Mouse (Mus musculus) gastrocnemius, postnatal 4 days (tissue): ENCODE data around the gene Ndufv3. TPM values are rescaled to one million over a fixed set of nuclear protein-coding genes. Genes with fewer than 3 reads are reported as not detected.
"Not testable (repeated sequence)": the region's sequence is repeated elsewhere in the genome, so short reads cannot be mapped to it uniquely, and the experiment has no call there.

ENCODE experiments used
- DNase-seq, 2 experiments: peaks; one replicate each; pipeline ENCODE4 v3.0.0; 2021 to 2022; ENCODE audit warnings: low spot score in 2 of 2, mixed read lengths in 2 of 2
- total RNA-seq, 2 experiments: library from RNA; stranded (reverse); gene quantifications; 2 replicates each; pipeline ENCODE4 v1.2.3; 2021

Gene Ndufv3
- total RNA-seq, 2 experiments from 2014 or later, result 385 to 388 TPM

- no peak for DNase-seq
These were observed 9.0 kb upstream of the Ndufv3 start for GRCm38 (mm10) chr17:31510944-31511343.

- DNase-seq, result peak; percentile 72 to 86
These were observed 8.0 kb upstream of the Ndufv3 start for GRCm38 (mm10) chr17:31511792-31512495.

GRCm38 (mm10) chr17:31512593-31512992 is 7.3 kb upstream of the Ndufv3 start:
- DNase-seq, result no peak

- no peak for DNase-seq
These were observed 5.2 kb upstream of the Ndufv3 start for GRCm38 (mm10) chr17:31514696-31515095.

GRCm38 (mm10) chr17:31519344-31519945 is 470 bp upstream of the Ndufv3 start:
- DNase-seq, result no peak

GRCm38 (mm10) chr17:31520895-31521294 is 980 bp downstream of the Ndufv3 start:
- peak in 1 of 2 experiments; percentile 62 for DNase-seq

GRCm38 (mm10) chr17:31521948-31522347 is 2.0 kb downstream of the Ndufv3 start:
- DNase-seq, result no peak

- no peak for DNase-seq
These were observed 5.2 kb downstream of the Ndufv3 start for GRCm38 (mm10) chr17:31525114-31525513.

- DNase-seq, result no peak
These were observed 5.9 kb downstream of the Ndufv3 start for GRCm38 (mm10) chr17:31525816-31526215.

- no peak for DNase-seq
These were observed 9.4 kb downstream of the Ndufv3 start for GRCm38 (mm10) chr17:31529314-31529713.

GRCm38 (mm10) chr17:31531441-31532158 is 11.7 kb downstream of the Ndufv3 start:
- DNase-seq, result no peak

- DNase-seq, result not testable (repeated sequence)
These were observed 12.4 kb downstream of the Ndufv3 start for GRCm38 (mm10) chr17:31532331-31532730.

- DNase-seq, result no peak
These were observed 15.4 kb downstream of the Ndufv3 start for GRCm38 (mm10) chr17:31535358-31535757.

GRCm38 (mm10) chr17:31535871-31536629 is 16.1 kb downstream of the Ndufv3 start:
- peak; percentile 41 to 82 for DNase-seq

- no peak for DNase-seq
These were observed 20.2 kb downstream of the Ndufv3 start for GRCm38 (mm10) chr17:31540101-31540500.

GRCm38 (mm10) chr17:31540809-31541459 is 21.0 kb downstream of the Ndufv3 start:
- no peak for DNase-seq

GRCm38 (mm10) chr17:31541460-31541831 is 21.5 kb downstream of the Ndufv3 start:
- peak in 1 of 2 experiments; percentile 57 for DNase-seq

GRCm38 (mm10) chr17:31543574-31543973 is 23.7 kb downstream of the Ndufv3 start:
- DNase-seq, result no peak

- no peak for DNase-seq
These were observed 26.7 kb downstream of the Ndufv3 start for GRCm38 (mm10) chr17:31546444-31547196.

- DNase-seq, result no peak
These were observed 28.1 kb downstream of the Ndufv3 start for GRCm38 (mm10) chr17:31547974-31548373.
